Mouse (Mus musculus) stomach, embryonic 15.5 days (tissue): Measurements from ENCODE around the gene Me1. TPM values are rescaled to one million over a fixed set of nuclear protein-coding genes. Genes with fewer than 3 reads are reported as not detected.

Experiments
- ATAC-seq: fragments of 200-750 bp; cut with Nextera tagmentation; 2 replicates; pipeline ENCODE4 v1.8.0; 2017; ENCODE audit warnings: low read depth, moderate number of reproducible peaks, moderate TSS enrichment; ENCODE audit not compliant: insufficient read depth, low FRiP score
- H3K27ac ChIP-seq: fragments of 300-500 bp; sonication (generic); 2 replicates; pipeline ENCODE4 v1.5.1; 2015; ENCODE audit warnings: mild to moderate bottlenecking, inconsistent platforms
- H3K27me3 ChIP-seq: fragments of 300-500 bp; sonication (generic); replicated peaks from 2 replicates; pipeline ENCODE4 v1.6.1; 2015; ENCODE audit warnings: inconsistent platforms
- H3K36me3 ChIP-seq: fragments of 300-500 bp; sonication (generic); 2 replicates; pipeline ENCODE4 v1.6.1; 2015; ENCODE audit warnings: inconsistent platforms
- H3K4me1 ChIP-seq: fragments of 300-500 bp; sonication (generic); 2 replicates; pipeline ENCODE4 v1.6.1; 2015; ENCODE audit warnings: inconsistent platforms
- H3K4me2 ChIP-seq: fragments of 300-500 bp; sonication (generic); 2 replicates; pipeline ENCODE4 v1.6.1; 2015; ENCODE audit warnings: mild to moderate bottlenecking, inconsistent platforms
- H3K4me3 ChIP-seq: fragments of 300-500 bp; sonication (generic); replicated peaks from 2 replicates; pipeline ENCODE4 v1.5.1; 2015; ENCODE audit warnings: inconsistent platforms
- H3K9ac ChIP-seq: fragments of 300-500 bp; sonication (generic); 2 replicates; pipeline ENCODE4 v1.6.1; 2015; ENCODE audit warnings: inconsistent platforms
- H3K9me3 ChIP-seq: fragments of 300-500 bp; sonication (generic); 2 replicates; pipeline ENCODE4 v1.6.1; 2016; ENCODE audit warnings: inconsistent platforms
- WGBS: fragments of 180-500 bp; shearing (Covaris S2); methylation state at CpG from one replicate; pipeline ENCODE4 v1.1.7; 2015; 5-methylcytosine and 5-hydroxymethylcytosine counted together
- polyA plus RNA-seq: library from polyadenylated mRNA; unstranded; fragments of >200 nt; fragmentation: Nextera tagmentation; extraction: Ambion mirVana; gene quantifications from 2 replicates; pipeline ENCODE4 v1.2.1, GENCODE M21; 2015

Me1 gene
- polyA plus RNA-seq, 1 experiment from 2014 or later: 22.5 TPM

GRCm38 (mm10) chr9:86726381-86726720, 30.6 kb upstream of the Me1 start:
- no peaks in the 10 kb centered on the region for H3K36me3 ChIP-seq
- H3K4me2 ChIP-seq: no peak overlapping the region
- no peak overlapping the region for H3K9ac ChIP-seq
- no peaks in the 10 kb centered on the region for H3K27me3 ChIP-seq
- H3K4me3 ChIP-seq: no peak overlapping the region
- H3K27ac ChIP-seq: no peak overlapping the region
- ATAC-seq: no peak
- WGBS: 87% methylated on average over 5 of the region's 5 CpGs
- H3K9me3 ChIP-seq: no peaks in the 10 kb centered on the region
- H3K4me1 ChIP-seq: no peaks in the 10 kb centered on the region

GRCm38 (mm10) chr9:86725604-86726380, 30.0 kb upstream of the Me1 start:
- Histone ChIP-seq H3K9ac (no peak overlapping the region), H3K27me3 (no peaks in the 10 kb centered on the region), H3K36me3 (no peaks in the 10 kb centered on the region), H3K4me2 (no peak overlapping the region), H3K9me3 (no peaks in the 10 kb centered on the region), H3K4me3 (no peak overlapping the region), H3K4me1 (no peaks in the 10 kb centered on the region), H3K27ac (no peak overlapping the region)
- ATAC-seq: no peak
- WGBS: 51% methylated on average over 7 of the region's 7 CpGs

GRCm38 (mm10) chr9:86725066-86725465, 29.3 kb upstream of the Me1 start:
- H3K27me3 ChIP-seq: no peaks in the 10 kb centered on the region
- no peaks in the 10 kb centered on the region for H3K4me1 ChIP-seq
- H3K9me3 ChIP-seq: no peaks in the 10 kb centered on the region
- H3K9ac ChIP-seq: no peak overlapping the region
- H3K4me3 ChIP-seq: no peak overlapping the region
- H3K4me2 ChIP-seq: no peak overlapping the region
- WGBS: 74% methylated on average over 4 of the region's 4 CpGs
- no peak overlapping the region for H3K27ac ChIP-seq
- no peak for ATAC-seq
- no peaks in the 10 kb centered on the region for H3K36me3 ChIP-seq

- Histone ChIP-seq H3K36me3 (no peaks in the 10 kb centered on the region), H3K27me3 (no peaks in the 10 kb centered on the region), H3K4me2 (no peak overlapping the region), H3K4me1 (no peaks in the 10 kb centered on the region), H3K27ac (no peak overlapping the region), H3K4me3 (no peak overlapping the region), H3K9ac (no peak overlapping the region), H3K9me3 (no peaks in the 10 kb centered on the region)
- no peak for ATAC-seq
- 75% methylated on average over 2 of the region's 2 CpGs for WGBS
These were observed 25.0 kb upstream of the Me1 start for GRCm38 (mm10) chr9:86720794-86721193.

GRCm38 (mm10) chr9:86720227-86720626, 24.5 kb upstream of the Me1 start:
- no peak for ATAC-seq
- Histone ChIP-seq H3K27me3 (no peaks in the 10 kb centered on the region), H3K4me1 (no peaks in the 10 kb centered on the region), H3K4me2 (no peak overlapping the region), H3K36me3 (no peaks in the 10 kb centered on the region), H3K9ac (no peak overlapping the region), H3K4me3 (no peak overlapping the region), H3K27ac (no peak overlapping the region), H3K9me3 (no peaks in the 10 kb centered on the region)
- WGBS: 83% methylated on average over 5 of the region's 5 CpGs

GRCm38 (mm10) chr9:86717119-86717518, 21.4 kb upstream of the Me1 start:
- no peak for ATAC-seq
- Histone ChIP-seq H3K27ac (no peak overlapping the region), H3K9me3 (no peaks in the 10 kb centered on the region), H3K4me3 (no peak overlapping the region), H3K4me2 (no peak overlapping the region), H3K27me3 (no peaks in the 10 kb centered on the region), H3K36me3 (no peaks in the 10 kb centered on the region), H3K9ac (no peak overlapping the region), H3K4me1 (no peaks in the 10 kb centered on the region)
- 47% methylated on average over 5 of the region's 5 CpGs for WGBS

- WGBS: 37% methylated on average over 2 of the region's 2 CpGs
- H3K36me3 ChIP-seq: no peaks in the 10 kb centered on the region
These were observed 20.8 kb upstream of the Me1 start for GRCm38 (mm10) chr9:86716540-86716939.

GRCm38 (mm10) chr9:86714089-86714488, 18.3 kb upstream of the Me1 start:
- no peaks in the 10 kb centered on the region for H3K9me3 ChIP-seq
- no peak overlapping the region for H3K4me3 ChIP-seq
- no peaks in the 10 kb centered on the region for H3K36me3 ChIP-seq
- no peak for ATAC-seq
- no peak overlapping the region for H3K27ac ChIP-seq
- H3K4me2 ChIP-seq: no peak overlapping the region
- 87% methylated on average over 3 of the region's 3 CpGs for WGBS
- H3K4me1 ChIP-seq: no peaks in the 10 kb centered on the region
- no peak overlapping the region for H3K9ac ChIP-seq
- H3K27me3 ChIP-seq: no peaks in the 10 kb centered on the region

More at GRCm38 (mm10) chr9:86716540-86716939, 20.8 kb upstream of the Me1 start:
- no peak overlapping the region for H3K27ac ChIP-seq
- no peak for ATAC-seq
- no peak overlapping the region for H3K9ac ChIP-seq
- no peak overlapping the region for H3K4me3 ChIP-seq
- H3K27me3 ChIP-seq: no peaks in the 10 kb centered on the region
- H3K4me1 ChIP-seq: no peaks in the 10 kb centered on the region
- H3K9me3 ChIP-seq: no peaks in the 10 kb centered on the region
- no peak overlapping the region for H3K4me2 ChIP-seq

GRCm38 (mm10) chr9:86712648-86713047, 16.9 kb upstream of the Me1 start:
- no peaks in the 10 kb centered on the region for H3K36me3 ChIP-seq
- WGBS: 74% methylated on average over 2 of the region's 2 CpGs
- no peak overlapping the region for H3K27ac ChIP-seq
- no peak overlapping the region for H3K9ac ChIP-seq
- H3K4me1 ChIP-seq: no peaks in the 10 kb centered on the region
- ATAC-seq: no peak
- H3K4me2 ChIP-seq: no peak overlapping the region
- H3K9me3 ChIP-seq: no peaks in the 10 kb centered on the region
- no peak overlapping the region for H3K4me3 ChIP-seq
- no peaks in the 10 kb centered on the region for H3K27me3 ChIP-seq

GRCm38 (mm10) chr9:86710091-86710634, 14.4 kb upstream of the Me1 start:
- Histone ChIP-seq H3K27ac (no peak overlapping the region), H3K36me3 (no peaks in the 10 kb centered on the region), H3K27me3 (no peaks in the 10 kb centered on the region), H3K4me1 (no peaks in the 10 kb centered on the region), H3K9ac (no peak overlapping the region), H3K4me3 (no peak overlapping the region), H3K9me3 (no peaks in the 10 kb centered on the region), H3K4me2 (no peak overlapping the region)
- WGBS: 62% methylated on average over 2 of the region's 2 CpGs
- ATAC-seq: no peak

- Histone ChIP-seq H3K27me3 (no peaks in the 10 kb centered on the region), H3K9ac (no peak overlapping the region), H3K9me3 (no peaks in the 10 kb centered on the region), H3K4me3 (no peak overlapping the region), H3K4me1 (no peaks in the 10 kb centered on the region), H3K36me3 (no peaks in the 10 kb centered on the region), H3K27ac (no peak overlapping the region), H3K4me2 (no peak overlapping the region)
- 61% methylated on average over 6 of the region's 6 CpGs for WGBS
- no peak for ATAC-seq
These were observed 13.2 kb upstream of the Me1 start for GRCm38 (mm10) chr9:86708921-86709320.

- Histone ChIP-seq H3K36me3 (no peaks in the 10 kb centered on the region), H3K4me3 (no peak overlapping the region), H3K4me2 (no peak overlapping the region), H3K27ac (no peak overlapping the region), H3K9me3 (no peaks in the 10 kb centered on the region), H3K4me1 (no peaks in the 10 kb centered on the region), H3K9ac (no peak overlapping the region), H3K27me3 (no peaks in the 10 kb centered on the region)
- WGBS: 44% methylated on average over 1 of the region's 1 CpGs
- no peak for ATAC-seq
These were observed 11.7 kb upstream of the Me1 start for GRCm38 (mm10) chr9:86707431-86707830.
